Mouse (Mus musculus) NIH3T3 (cell line): ENCODE data around the gene Rwdd3.

Experiments used
- DNase-seq: peaks from one replicate; pipeline ENCODE4 v3.0.0-alpha.2; 2012; ENCODE audit warnings: low read depth

Gene Rwdd3

DNA sequence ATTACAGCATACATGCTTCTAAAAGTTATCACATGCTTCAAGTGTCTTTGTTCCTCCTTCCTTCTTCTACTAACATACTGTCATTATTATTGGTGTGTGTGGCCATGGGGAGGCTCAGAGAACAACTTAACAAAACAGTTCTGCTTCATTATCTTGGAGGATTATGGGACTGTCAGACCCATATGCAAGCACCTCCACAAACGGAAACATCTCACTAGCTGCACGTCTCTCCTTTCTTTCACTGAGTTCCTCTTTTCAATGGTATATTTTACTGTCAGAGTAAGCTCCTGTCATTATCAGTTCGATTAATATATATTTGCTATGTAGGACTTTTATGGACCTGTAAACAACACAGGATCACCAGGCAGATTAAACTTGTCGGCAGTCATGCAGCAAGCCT is 11.1 kb downstream of the Rwdd3 start:
- no peak for DNase-seq

DNA sequence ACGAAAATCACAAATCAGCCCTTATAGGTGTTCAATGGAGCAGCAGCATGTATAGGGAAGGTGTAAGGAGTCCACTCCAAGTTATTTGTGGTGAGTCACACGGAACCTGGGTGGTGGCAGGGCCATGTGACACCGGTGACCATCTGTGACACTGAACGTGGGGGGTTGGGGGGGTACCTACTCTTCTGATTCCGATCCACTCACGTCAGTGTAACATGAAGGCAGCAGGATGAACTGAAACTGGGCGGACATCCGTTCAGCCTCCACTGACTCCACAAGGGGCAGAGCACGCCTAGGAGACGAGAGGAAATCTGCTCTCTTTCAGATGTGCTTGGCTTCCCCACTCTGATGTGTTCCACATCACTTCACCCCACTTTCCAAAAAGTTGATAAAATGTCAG is 11.9 kb downstream of the Rwdd3 start:
- no peak for DNase-seq

DNA sequence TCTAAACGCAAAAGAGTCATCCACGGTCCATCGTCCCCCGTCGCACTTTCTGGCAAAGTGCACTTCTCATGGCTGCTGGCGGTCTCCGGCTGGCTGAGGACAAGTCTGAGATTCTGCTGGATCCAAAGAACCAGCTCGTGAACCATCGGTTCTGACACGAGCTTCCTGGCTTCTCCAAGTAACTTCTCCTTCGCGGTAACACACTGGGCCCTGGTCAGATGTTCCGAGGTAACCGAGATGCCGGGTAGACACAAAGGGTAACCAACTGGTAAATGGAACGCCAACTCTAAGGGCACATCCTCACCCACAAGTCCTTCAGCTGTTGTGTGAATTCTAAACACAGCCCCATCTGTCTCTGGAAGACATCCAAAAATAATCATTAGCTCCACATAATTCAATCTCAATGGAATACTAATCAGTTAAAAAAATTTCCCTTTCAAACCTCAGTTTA is 12.6 kb downstream of the Rwdd3 start:
- no peak for DNase-seq

DNA sequence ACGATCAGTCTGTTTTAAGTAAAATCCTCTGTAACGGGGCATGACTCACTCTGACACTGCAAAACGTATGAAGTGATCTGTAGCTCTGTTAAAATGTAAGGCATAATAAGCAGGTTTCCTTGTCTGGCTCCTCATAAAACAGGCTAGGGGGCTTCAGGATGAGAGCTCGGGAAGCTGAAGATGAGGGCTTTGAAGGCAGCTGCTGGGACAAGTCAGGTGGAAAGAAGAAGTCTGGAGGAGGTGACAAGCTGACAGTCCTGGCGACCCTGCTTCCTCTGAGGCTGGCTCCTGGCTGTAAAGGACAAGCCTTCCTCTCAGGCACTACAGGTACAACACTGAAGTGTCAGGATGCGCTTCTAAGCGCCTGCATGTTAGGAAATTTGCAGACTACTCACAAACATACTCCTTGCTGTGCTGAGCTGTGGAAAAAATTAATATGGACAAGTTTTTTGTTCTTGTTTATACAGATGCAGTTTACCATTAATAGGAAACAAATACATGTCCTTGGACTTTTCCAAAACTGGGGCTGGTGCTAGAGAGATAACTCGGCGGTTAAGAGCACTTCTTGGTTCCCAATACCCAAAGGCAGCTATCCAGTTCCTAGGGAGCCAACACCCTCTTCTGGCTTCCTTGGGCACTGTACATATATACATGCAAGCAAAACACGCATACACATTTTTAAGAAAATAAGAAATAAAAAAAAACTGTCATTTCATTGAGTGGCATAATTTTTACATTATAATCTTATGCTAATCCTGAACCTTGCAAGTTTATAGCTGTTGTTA is 13.8 kb downstream of the Rwdd3 start:
- DNase-seq: no peak

DNA sequence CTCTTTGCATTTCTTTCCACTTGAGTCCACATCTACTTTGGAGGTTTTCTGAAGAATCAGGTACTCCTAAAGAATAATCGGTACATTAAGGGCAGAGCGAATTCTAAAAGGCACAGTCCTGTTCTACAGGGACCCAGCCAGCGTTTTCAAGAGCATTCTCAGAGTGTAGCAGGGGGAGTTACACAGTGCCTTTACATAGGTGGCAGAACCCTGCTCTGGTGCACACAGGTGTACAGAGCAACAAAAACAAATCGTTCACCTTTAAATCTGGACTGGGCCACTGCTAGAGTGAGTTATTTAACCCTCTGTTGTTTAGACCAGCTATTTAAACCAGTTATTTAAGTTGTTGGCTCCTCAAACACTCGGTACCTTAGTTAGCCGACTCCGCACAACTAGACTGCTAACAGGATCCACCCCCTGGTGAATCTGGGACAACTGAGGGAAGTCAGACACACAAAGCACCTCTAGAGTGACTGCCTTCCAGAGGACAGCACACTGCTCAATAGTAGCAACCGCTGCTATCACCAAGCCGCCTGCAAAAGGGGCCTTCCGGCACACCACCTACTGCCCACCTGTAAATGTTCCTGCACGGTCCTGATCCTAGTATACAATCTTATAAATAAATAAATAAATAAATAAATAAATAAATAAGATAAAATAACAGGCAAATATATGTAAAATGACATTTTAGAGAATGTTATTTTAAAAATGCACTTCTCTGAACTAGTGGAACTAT is 14.9 kb downstream of the Rwdd3 start:
- DNase-seq: no peak

DNA sequence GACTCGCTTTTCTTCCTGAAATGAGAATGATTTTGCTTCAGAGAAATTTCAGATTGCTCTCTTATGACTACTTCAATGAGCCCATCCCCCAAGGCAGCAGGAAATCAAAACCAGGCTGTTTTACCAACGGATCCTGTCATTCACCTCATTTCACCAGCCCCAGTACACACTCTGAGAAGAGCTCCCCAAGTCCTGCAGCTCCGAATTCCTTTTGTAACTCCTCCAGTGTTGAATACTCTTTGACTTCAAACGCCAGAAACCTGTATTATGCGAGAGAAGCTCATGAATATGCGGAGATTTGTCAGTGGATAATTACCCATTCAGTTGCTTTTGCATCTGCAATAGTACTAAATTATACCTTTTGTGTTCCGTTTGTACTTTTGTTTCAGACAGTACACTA is 15.5 kb downstream of the Rwdd3 start:
- DNase-seq: no peak

DNA sequence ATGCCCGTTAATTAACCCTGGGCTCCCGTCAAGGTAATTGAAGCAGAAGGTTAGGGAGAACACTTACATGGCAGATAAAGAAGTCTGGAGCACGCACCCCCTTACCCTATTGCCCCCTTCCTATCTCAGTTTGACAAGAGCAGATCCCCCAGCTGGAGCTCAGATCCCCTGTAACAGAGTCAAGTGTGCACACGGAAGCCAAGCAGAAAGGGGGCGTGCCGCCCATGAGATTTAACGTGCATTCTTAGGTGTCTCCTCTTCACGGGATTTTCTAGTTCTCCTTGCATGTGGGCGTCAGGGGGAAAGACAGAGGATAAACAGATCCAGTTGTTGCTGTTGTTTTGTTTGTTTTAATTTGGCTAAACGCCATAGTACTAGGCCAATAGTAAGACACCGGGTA is 37.6 kb downstream of the Rwdd3 start:
- no peak for DNase-seq

DNA sequence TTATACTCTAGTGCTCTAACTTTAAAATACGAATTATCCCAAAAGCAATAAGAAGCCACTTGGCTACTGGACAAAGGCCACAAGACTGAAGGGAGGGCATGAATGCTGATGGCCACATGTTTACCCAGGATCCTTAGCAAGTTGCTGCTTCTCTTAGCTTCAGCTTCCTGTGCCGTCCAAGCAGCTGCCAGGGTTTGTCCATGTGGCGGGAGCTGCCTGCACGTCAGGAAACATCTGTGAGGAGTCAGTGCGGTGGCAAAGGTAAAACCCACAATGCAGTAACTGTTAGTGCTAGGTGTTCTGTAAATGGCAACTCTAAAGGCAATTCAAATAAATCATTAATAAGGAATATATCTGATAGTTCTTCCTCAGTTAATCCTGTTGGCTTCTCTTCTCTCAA is 38.5 kb downstream of the Rwdd3 start:
- DNase-seq: no peak

DNA sequence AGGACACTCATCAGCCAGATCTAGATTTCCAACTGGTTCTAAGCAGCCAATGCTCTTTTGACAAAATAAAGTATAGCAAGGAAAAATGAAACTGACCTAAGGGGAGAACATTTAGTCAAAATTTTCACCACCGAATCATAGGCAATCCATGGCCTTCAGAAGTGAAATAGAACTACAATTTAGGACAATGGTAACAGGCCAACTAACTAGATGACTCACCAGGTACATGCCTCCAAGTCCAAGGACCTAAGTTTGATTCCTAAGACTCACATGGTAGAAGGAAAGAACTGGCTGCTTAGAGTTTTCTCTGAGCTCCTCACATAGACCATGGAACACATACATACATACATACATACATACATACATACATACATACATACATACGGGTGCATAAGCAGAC is 44.3 kb downstream of the Rwdd3 start:
- DNase-seq: peak; percentile 57

DNA sequence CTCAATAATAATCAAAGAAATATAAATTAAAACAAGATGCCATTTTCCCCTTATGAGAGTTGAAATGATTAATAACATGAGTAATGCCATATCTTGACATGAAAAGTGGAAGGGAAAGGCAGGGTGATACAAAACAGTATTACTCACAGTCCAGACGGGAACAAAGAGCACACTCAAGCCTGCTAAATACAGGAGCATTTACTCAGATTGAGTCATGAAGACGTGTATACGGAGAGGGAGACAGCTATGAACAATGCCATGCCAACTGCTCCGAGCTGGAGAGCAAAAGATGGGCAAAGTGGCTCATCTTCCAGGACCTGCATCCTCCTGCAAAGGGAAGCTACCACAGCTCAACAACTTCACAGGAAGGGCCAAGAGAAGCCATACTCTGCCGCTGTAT is 45.0 kb downstream of the Rwdd3 start:
- DNase-seq: peak; percentile 69

DNA sequence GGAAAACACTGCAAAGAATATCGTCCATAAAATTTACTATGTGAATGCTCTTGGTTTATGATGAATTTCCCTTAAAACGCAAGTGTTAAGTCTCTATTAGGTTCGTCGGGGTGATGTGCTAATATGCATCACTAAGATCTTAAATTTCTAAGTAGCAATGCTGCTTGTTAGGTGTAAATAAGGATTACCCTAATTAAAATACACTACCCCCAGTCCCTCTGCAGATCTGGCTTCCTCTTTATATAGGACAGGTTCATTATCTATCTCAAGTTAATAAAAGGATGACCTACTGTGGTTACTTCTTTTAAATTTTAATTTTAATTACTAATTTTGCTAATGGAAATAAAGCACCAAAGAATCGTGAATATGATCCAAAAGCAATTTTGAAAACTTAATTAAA is 50.4 kb downstream of the Rwdd3 start:
- DNase-seq: no peak

DNA sequence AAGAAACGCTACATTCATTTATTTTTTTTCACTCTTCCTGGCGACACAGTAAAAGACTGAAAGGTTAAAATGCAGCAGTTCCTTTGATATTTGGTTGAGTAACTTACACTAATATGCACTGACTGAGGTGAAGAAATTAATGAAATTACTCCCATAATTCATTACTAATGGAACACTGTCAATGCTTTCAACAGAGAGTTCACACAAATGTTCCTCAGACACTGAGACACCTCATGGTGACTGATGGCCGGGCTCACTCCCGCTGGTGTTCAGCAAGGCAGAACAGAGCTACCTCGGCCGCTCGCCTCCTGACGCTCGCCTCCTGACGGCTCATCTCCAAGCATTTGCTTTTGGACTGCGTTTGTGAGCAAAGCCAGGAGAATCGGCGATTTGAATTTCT is 54.9 kb downstream of the Rwdd3 start:
- DNase-seq: no peak

DNA sequence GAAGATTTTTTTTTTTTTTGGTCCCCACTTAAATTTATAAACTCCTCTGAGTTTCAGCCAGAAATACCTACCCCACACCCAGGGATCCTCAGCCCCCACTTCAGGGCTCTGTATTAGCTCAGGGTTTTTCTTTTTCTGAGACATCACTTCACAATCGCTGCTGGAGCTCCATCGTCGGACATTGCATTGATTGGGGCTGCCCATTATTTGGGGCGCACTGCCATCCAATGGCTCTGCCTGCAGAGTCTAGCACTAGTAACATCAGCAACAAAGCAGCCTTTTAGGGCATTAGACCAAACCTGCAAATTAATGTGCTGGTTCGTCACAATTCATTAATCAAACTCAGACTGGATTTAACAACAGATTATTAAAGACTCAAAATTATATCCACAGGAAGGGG is 55.4 kb downstream of the Rwdd3 start:
- no peak for DNase-seq

DNA sequence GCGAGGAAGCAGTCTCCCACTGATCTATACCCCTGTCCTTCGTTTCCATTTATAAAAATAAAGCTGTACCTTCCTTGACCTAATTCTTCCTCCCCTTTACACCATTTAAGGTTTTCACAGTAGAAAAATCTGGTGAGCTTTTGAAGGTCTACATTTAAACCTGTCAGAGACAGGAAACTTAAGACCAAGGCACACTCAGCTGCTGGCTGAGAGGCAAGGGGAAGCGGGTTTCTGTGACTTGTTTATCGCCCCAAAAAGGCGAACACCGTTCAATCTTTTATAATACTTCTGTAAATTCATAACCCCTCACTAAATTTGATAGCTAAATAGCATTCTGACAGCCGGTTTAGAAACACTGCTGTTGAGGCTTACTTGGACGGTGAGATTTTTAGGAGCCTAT is 60.4 kb downstream of the Rwdd3 start:
- no peak for DNase-seq

DNA sequence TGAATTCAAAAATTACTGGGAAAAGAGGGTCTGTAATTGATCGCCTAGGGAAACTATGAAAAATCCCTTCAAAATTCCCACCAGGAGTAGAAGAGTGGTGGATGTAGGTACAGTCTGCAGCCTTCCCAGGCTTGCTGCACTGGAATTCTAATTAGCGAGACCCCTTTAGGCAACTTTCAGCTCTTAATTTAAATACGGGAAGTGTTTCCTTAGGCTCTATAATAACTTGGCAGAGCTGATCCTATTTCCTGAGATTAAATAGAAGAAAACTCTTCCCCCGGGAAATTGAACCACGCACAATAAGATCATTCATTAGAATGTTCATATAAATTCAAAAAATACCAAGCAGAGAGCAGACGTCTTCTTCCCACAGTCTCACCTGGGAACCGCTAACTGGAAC is 61.1 kb downstream of the Rwdd3 start:
- DNase-seq: no peak

DNA sequence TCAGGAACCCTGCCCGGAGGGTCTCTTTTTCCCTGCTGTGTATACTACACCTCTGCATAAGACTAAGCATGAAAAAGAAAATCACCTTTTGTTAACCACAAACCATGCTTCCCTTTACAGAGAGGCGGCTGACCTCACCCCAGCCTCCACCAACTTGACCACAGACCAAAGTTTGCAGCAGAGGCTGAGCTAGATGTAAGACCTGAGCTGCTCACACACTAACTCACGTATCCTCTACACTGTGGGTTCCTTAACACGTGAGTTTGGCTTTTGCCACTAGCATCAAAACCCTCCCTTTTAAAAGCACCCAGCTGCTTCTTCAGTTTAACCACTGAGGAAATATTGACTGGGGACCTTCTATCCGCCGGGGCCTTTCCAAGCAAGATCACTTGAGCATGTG is 64.0 kb downstream of the Rwdd3 start:
- DNase-seq: no peak

DNA sequence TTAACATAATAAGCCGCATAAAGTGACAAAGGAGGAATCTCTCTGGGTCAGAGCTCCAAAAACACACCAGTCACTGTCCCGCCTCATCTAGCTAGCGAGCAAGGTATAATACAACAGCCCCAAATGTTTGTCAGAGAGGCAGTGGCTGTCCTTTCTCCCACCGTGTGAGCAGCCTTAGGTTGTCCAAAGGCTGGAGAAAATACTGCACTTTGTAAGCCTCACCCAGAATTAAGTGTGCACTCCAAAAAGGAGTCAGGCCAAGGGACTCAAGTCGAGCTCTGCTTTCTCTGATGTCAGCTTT is 66.1 kb downstream of the Rwdd3 start:
- no peak for DNase-seq
